Mouse (Mus musculus) liver, postnatal 0 days (tissue): ENCODE measurements around the gene Ndfip2. TPM values are rescaled to one million over a fixed set of nuclear protein-coding genes. Genes with fewer than 3 reads are reported as not detected.
A peak's percentile ranks its signal among the peaks of the same experiment; 100 is the strongest.

ENCODE experiments used
- ATAC-seq: fragments of 200-750 bp; cut with Nextera tagmentation; 2 replicates; pipeline ENCODE4 v1.8.0; 2017; ENCODE audit warnings: mild to moderate bottlenecking, moderate library complexity
- DNase-seq: peaks from one replicate; pipeline ENCODE4 v3.0.0-alpha.2; 2016
- H3K27ac ChIP-seq: fragments of 300-500 bp; sonication (generic); 2 replicates; pipeline ENCODE4 v1.5.1; 2014; ENCODE audit warnings: antibody characterized with exemption, moderate library complexity, mild to moderate bottlenecking, low read depth
- H3K27me3 ChIP-seq: fragments of 300-500 bp; sonication (generic); 2 replicates; pipeline ENCODE4 v1.6.1; 2014; ENCODE audit warnings: low read length, control low read depth, mixed read lengths; ENCODE audit not compliant: insufficient read depth
- H3K36me3 ChIP-seq: fragments of 300-500 bp; sonication (generic); replicated peaks from 2 replicates; pipeline ENCODE4 v1.6.1; 2014; ENCODE audit warnings: mild to moderate bottlenecking, control low read depth, low read length, moderate library complexity, mixed read lengths; ENCODE audit not compliant: insufficient read depth
- H3K4me1 ChIP-seq: fragments of 300-500 bp; sonication (generic); 2 replicates; pipeline ENCODE4 v1.6.1; 2014; ENCODE audit warnings: antibody characterized with exemption, mild to moderate bottlenecking, control low read depth; ENCODE audit not compliant: insufficient read depth
- H3K4me2 ChIP-seq: fragments of 300-500 bp; sonication (generic); 2 replicates; pipeline ENCODE4 v1.6.1; 2014; ENCODE audit warnings: low read depth, mild to moderate bottlenecking, low read length, moderate library complexity, mixed read lengths
- H3K4me3 ChIP-seq: fragments of 300-500 bp; sonication (generic); 2 replicates; pipeline ENCODE4 v1.5.1; 2014; ENCODE audit warnings: low read depth, low read length
- H3K9ac ChIP-seq: fragments of 300-500 bp; sonication (generic); replicated peaks from 2 replicates; pipeline ENCODE4 v1.6.1; 2014; ENCODE audit warnings: mild to moderate bottlenecking, moderate library complexity
- H3K9me3 ChIP-seq: fragments of 300-500 bp; sonication (generic); 2 replicates; pipeline ENCODE4 v1.6.1; 2016; ENCODE audit warnings: mild to moderate bottlenecking, control low read depth, low read length, mixed read lengths
- CTCF ChIP-seq: sonication (generic); IDR thresholded peaks from 2 replicates; pipeline ENCODE4 v1.5.1; 2016; ENCODE audit warnings: antibody characterized with exemption, low read depth
- EP300 ChIP-seq: IDR thresholded peaks from 2 replicates; pipeline ENCODE4 v1.6.1; 2016; ENCODE audit warnings: antibody characterized with exemption, low read depth, mild to moderate bottlenecking
- WGBS: fragments of 180-500 bp; shearing (Covaris S2); extraction: QIAGEN DNeasy Blood & Tissue Kit; methylation state at CpG from one replicate; pipeline ENCODE4 v1.1.7; 2014; ENCODE audit not compliant: insufficient replicate concordance; 5-methylcytosine and 5-hydroxymethylcytosine counted together
- polyA plus RNA-seq: library from polyadenylated mRNA; unstranded; fragments of >200 nt; fragmentation: Nextera tagmentation; extraction: Ambion mirVana; gene quantifications from 2 replicates; pipeline ENCODE4 v1.2.1, GENCODE M21; 2015

The Ndfip2 gene
- polyA plus RNA-seq, 1 experiment from 2014 or later = 40.5 TPM

GRCm38 (mm10) chr14:105293777-105294176, 35.4 kb downstream of the Ndfip2 start:
- ATAC-seq (no peak), DNase-seq (no peak)
- no peak overlapping the region for H3K4me3 ChIP-seq
- H3K9ac ChIP-seq = no peak overlapping the region
- H3K27me3 ChIP-seq = no peaks in the 10 kb centered on the region
- H3K4me1 ChIP-seq = no peaks in the 10 kb centered on the region
- H3K36me3 ChIP-seq = 0 out of 2 replicates have a peak, but pooled peaks cover 6% of the 10 kb centered on the region
- no peak overlapping the region for H3K4me2 ChIP-seq
- 84% methylated on average over 3 of the region's 3 CpGs for WGBS
- H3K27ac ChIP-seq = no peak overlapping the region
- TF ChIP-seq CTCF (no peak), EP300 (no peak)
- no peaks in the 10 kb centered on the region for H3K9me3 ChIP-seq

- Histone ChIP-seq H3K9ac (no peak overlapping the region), H3K4me2 (no peak overlapping the region), H3K27me3 (no peaks in the 10 kb centered on the region), H3K4me1 (no peaks in the 10 kb centered on the region), H3K9me3 (no peaks in the 10 kb centered on the region), H3K4me3 (no peak overlapping the region), H3K27ac (no peak overlapping the region), H3K36me3 (0 out of 2 replicates have a peak, but pooled peaks cover 3% of the 10 kb centered on the region)
- WGBS = 64% methylated on average over 6 of the region's 6 CpGs
- DNase-seq (no peak), ATAC-seq (no peak)
- TF ChIP-seq CTCF = peak; percentile 60
- no peak for TF ChIP-seq EP300
These were observed 37.6 kb downstream of the Ndfip2 start for GRCm38 (mm10) chr14:105295820-105296582.

GRCm38 (mm10) chr14:105299744-105300255, 41.4 kb downstream of the Ndfip2 start:
- H3K9me3 ChIP-seq = no peaks in the 10 kb centered on the region
- TF ChIP-seq CTCF (no peak), EP300 (no peak)
- WGBS = 76% methylated on average over 5 of the region's 5 CpGs
- H3K4me3 ChIP-seq = no peak overlapping the region
- H3K9ac ChIP-seq = no peak overlapping the region
- no peak for ATAC-seq
- no peak for DNase-seq
- H3K27ac ChIP-seq = no peak overlapping the region
- no peaks in the 10 kb centered on the region for H3K4me1 ChIP-seq
- H3K27me3 ChIP-seq = no peaks in the 10 kb centered on the region
- H3K4me2 ChIP-seq = no peak overlapping the region
- 0 out of 2 replicates have a peak, but pooled peaks cover 6% of the 10 kb centered on the region for H3K36me3 ChIP-seq

DNA sequence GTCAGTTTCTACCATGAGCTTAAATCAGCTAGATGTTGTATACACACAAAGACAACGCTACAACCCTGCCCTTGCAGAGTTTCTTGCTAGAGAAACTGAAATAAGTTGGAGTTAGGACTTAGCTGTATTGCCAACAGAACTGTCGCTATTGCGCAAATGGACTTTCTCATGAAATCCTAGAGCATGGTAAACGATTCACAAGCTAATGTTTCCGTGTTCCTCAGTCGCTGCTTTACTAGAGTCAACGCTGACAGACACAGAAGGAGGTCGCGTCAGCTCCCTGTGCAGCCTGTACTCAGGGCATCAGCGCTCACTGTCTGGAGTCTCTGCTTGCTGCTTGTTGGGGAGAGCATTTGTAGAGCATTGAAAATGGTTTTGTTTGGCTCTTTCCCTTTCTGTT, 42.2 kb downstream of the Ndfip2 start:
- Histone ChIP-seq H3K4me2 (no peak overlapping the region), H3K9ac (no peak overlapping the region), H3K4me3 (no peak overlapping the region), H3K36me3 (0 out of 2 replicates have a peak, but pooled peaks cover 6% of the 10 kb centered on the region), H3K9me3 (no peaks in the 10 kb centered on the region), H3K4me1 (no peaks in the 10 kb centered on the region), H3K27me3 (no peaks in the 10 kb centered on the region), H3K27ac (no peak overlapping the region)
- ATAC-seq = peak; percentile 86
- TF ChIP-seq EP300 (no peak), CTCF (no peak)
- WGBS = 50% methylated on average over 10 of the region's 10 CpGs
- DNase-seq = peak; percentile 23

- ATAC-seq = no peak
- Histone ChIP-seq H3K4me2 (no peak overlapping the region), H3K4me1 (no peaks in the 10 kb centered on the region), H3K36me3 (0 out of 2 replicates have a peak, but pooled peaks cover 3% of the 10 kb centered on the region), H3K27me3 (no peaks in the 10 kb centered on the region), H3K4me3 (no peak overlapping the region), H3K27ac (no peak overlapping the region), H3K9me3 (no peaks in the 10 kb centered on the region), H3K9ac (no peak overlapping the region)
- TF ChIP-seq CTCF (peak; percentile 5; the same call in 1 of the 2 replicates), EP300 (no peak)
- DNase-seq = no peak
- WGBS = 84% methylated on average over 4 of the region's 4 CpGs
These were observed 44.3 kb downstream of the Ndfip2 start for GRCm38 (mm10) chr14:105302708-105303107.

DNA sequence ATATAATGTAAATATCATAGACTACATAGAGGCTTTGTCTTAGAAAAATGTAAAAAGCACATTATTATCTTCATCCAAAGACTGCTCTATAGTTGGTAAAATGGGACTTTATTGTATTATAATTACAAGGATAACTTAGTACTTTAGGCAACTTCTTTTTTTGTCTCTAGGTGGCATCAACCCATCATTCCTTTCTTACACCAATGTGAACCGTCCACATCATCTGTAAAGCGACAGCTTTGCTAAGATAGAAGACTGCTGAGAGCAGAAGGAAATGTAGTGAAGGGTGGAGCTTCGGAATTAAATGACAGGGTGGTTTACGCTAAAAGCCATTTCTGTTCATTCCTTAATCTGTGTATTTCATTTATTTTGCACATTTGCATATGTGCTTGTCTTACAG, 49.3 kb downstream of the Ndfip2 start:
- no peak overlapping the region for H3K27ac ChIP-seq
- no peaks in the 10 kb centered on the region for H3K4me1 ChIP-seq
- H3K27me3 ChIP-seq = no peaks in the 10 kb centered on the region
- WGBS = 77% methylated on average over 4 of the region's 4 CpGs
- DNase-seq = no peak
- H3K4me3 ChIP-seq = no peak overlapping the region
- H3K9me3 ChIP-seq = no peaks in the 10 kb centered on the region
- TF ChIP-seq CTCF = no peak
- TF ChIP-seq EP300 = no peak
- no peak overlapping the region for H3K9ac ChIP-seq
- ATAC-seq = no peak
- no peak overlapping the region for H3K4me2 ChIP-seq
- peaks cover 5% of the 10 kb centered on the region; the same call in 1 of the 2 replicates for H3K36me3 ChIP-seq
